Mouse (Mus musculus): ENCODE data around the gene Serp1.
A peak's percentile ranks its signal among the peaks of the same experiment; 100 is the strongest.
"Not testable (repeated sequence)": the region's sequence is repeated elsewhere in the genome, so short reads cannot be mapped to it uniquely, and the experiment has no call there.

The Serp1 gene

DNA sequence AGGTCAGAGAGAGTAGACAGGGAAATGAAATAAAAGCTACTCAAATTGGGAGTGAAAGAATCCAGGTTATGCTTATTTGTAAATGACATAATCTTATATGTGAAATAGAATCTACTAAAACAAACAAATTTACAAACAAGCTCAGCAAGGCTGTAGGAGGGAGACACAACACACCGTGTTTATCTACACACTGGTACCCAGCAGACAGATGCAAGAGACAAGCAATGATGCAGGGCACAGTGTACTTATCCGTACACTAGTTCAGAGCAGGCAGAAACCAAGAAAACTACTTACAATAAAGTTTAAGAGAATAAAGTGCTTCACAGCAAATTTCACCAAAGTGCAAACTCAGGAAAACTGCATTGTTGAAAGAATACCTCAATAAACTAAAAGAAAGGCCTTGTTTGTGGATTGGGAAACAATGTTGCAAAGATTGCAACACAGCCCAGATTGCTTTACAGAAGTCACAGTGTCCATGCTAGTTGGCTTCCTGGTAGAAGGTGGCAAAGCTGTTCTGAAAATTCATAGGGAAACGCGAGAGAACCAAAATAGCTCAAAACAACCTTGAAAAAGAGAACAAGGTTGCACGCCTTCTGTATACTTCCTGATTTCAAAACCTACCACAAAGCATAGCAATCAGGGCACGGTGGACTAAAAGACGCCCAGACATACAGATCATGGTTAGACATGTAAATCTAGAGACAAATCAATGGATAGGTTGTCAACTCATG is 17.5 kb downstream of the Serp1 start:
- DNase-seq (ENCODE audit: low read depth): peak; percentile 84

DNA sequence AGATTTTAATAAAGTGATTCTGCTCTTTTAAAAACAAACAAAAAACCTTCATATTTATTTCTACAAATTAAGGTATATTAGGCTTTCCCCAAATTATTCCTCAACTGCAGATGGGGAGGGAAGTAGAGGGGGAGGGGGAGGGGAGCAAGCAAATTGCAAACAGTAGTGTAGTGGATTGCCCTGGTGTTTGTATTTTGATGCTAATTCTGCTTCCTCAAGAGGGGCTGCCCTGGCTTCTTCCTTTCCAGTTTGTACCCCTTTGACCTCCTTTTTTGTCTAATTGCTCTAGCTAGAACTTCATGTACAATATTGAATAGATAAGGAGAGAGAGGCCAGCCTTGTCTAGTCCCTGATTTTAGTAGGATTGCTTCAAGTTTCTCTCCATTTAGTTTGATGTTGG is 21.0 kb downstream of the Serp1 start:
- no peak for DNase-seq (ENCODE audit: low read depth)

GRCm38 (mm10) chr3:58503720-58504333 is 21.9 kb downstream of the Serp1 start:
- no peak for DNase-seq (ENCODE audit: low read depth)

DNA sequence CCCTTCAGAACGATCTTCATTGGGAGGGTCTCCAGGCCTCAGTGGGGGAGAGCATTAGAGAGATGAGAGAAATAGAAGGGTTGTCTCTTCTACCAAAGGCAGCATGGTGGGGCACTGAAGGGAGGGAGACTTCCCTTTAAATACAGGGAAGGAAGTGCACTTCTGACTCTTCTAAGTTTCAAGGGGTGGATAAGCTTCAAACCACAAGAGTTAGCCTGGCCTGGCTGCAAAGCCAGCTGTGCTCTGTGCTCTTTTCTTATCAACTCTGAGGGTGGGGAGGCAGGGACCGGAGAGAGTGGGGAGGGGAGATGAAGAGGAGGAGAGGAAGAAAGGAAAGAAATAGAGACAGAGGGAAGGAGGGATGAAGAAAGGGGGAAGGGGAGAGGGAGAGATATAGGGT is 23.7 kb downstream of the Serp1 start:
- DNase-seq (ENCODE audit: low read depth): peak; percentile 63

GRCm38 (mm10) chr3:58493621-58494020 is 32.1 kb downstream of the Serp1 start:
- DNase-seq (ENCODE audit: low read depth): peak; percentile 40

- DNase-seq (ENCODE audit: low read depth): peak; percentile 54
These were observed 34.9 kb downstream of the Serp1 start for GRCm38 (mm10) chr3:58490787-58491186.

DNA sequence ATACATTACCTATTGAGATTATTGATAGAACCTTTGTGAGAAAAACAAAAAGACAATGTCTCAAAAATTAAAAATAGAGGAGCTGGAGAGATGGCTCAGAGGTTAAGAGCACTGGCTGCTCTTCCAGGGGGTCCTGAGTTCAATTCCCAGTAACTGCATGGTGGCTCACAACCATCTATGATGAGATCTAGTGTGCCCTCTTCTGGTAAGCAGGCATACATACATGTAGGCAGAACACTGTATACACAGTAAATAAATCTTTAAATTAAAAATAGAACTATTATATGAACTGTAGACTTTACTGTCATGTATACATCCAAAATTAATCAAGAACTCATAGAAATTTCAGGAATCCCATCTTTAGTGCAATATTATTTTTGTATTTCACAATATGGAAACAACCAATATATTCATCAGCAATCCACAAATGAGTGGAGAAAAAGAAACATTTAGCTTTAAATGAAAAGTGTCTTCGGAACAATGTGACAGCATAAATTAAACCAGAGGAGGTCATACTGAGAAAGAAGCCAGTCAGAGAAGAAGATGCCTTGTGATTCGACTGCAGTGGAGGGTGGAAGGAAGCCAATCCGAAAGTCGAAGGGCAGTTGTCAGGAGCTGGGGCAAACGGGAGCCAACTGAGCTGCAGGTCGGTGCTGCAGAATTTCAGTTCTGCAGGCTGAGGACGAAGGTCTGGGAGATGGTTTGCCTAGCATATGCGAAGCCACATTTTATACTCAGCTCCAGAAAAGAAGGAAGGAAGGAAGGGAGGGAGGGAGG is 37.5 kb downstream of the Serp1 start:
- peak; percentile 68 for DNase-seq (ENCODE audit: low read depth)

GRCm38 (mm10) chr3:58487121-58487520 is 38.6 kb downstream of the Serp1 start:
- DNase-seq (ENCODE audit: low read depth): peak; percentile 45

GRCm38 (mm10) chr3:58485883-58486282 is 39.8 kb downstream of the Serp1 start:
- DNase-seq (ENCODE audit: low read depth): peak; percentile 62

DNA sequence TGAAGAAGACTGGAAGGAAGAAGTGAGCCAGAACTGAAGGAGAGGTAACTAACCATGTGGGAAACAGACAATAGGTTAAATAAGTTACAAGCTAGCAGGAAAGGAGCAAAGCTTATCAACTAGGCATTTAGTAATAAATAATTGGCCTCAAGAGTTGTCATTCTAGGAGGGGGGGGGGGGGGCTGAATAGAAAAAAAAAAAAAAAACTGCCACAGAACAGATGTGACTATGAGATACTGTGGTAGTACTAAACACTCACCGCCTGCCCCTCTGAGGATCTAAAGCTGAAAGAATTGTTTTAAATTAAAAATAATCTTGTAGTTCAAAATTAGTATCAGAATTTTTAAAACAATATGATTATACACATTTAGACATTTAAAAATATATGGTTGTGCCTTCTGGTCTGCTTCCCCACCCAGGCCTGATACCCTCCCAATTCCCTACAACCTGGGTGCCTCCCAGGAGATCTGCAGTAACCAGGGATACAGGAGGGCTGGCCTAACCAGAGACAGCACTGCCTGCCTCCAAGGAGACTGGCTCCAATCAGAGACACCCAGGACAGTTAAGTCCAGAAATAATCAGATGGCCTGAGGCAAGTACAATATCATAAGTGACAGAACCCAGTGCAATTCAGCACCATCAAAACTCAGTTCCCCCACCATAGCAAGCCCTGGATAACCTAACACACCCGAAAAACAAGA is 46.8 kb downstream of the Serp1 start:
- no peak for DNase-seq (ENCODE audit: low read depth)

GRCm38 (mm10) chr3:58475298-58475697 is 50.4 kb downstream of the Serp1 start:
- not testable (repeated sequence) for DNase-seq (ENCODE audit: low read depth)
